Mouse (Mus musculus) thymus, postnatal 25 days (tissue): ENCODE data around the gene Ets1.

Source experiments
- DNase-seq: peaks from one replicate; pipeline ENCODE4 v3.0.0; 2022

The Ets1 gene

GRCm38 (mm10) chr9:32715806-32716466, 79.9 kb downstream of the Ets1 start:
- no peak for DNase-seq

GRCm38 (mm10) chr9:32717268-32717920, 81.4 kb downstream of the Ets1 start:
- DNase-seq: peak; percentile 70

DNA sequence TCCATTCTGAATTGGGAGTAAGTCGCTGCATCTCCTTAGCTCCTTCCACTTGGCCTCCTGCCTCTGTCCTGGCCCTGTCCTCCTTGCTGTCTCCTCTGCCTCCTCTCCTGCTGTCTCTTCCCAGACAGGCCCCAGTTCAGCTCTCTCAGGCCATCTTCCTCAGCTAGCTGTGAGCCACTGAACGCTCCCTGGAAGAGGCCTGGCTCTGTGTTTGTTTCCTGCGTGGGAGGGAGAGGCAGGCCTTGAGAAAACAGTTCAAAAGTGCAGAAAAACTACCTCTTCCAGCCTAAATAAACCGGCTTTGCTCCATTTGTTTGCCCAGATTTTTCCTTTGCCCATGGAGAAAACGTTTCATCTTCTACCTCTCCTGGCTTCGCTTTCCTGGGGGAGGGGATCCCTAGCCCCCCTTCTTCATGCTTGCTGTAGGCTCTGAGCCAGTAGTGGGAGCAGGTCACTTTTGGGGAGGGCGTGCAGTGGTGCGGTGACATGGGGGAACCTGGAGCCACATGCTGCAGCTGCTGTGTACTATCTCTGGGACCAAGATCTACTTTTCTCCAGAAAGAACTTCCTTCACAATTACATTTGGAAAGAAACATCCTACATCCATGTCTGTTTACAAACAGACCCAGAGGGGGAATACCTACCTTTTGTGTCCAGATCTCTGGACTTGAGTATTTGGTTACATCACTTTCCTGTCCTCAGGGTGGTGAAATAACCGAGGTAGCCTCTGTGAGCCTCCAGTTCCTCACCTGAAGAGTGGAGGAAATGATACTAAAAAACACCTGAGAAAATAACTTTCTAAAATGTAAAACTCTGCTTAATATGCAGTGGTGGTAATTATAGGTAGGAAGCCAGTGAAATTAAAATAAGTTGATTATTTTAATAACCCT, 82.2 kb downstream of the Ets1 start:
- no peak for DNase-seq

DNA sequence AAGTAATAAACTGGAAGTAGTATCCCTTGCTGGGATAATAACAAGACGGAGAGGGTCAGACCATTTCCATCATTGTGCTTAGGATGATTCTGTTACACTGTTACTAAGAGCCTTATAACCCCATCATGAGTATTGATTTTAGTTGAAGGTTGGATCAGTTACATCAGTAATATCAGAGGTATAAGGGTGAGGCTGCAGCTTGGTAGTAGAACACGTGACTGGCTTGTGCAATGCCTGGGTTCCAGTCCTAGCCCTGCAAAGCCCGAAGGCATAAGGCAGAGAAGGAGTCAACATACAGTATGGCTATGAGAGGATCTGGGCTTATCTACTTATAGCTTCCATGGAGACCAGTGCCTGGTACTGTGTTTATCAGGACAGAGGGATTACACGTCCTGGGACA, 82.8 kb downstream of the Ets1 start:
- no peak for DNase-seq

DNA sequence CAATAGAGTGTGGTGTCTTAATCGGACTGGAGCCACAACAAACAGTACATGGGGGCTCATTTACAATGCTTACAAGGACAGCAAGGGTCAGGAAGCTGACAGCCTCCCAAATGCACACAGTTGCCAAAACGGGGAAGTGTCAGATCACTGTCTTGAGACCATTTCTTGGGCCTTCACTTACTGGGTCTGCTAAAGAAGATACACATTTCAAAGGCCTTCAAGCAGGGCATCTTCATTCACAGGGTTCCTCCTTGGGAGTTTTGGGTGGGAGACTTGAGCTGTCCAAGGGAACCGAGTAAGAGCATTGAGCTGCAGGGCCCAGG, 83.9 kb downstream of the Ets1 start:
- DNase-seq: no peak

DNA sequence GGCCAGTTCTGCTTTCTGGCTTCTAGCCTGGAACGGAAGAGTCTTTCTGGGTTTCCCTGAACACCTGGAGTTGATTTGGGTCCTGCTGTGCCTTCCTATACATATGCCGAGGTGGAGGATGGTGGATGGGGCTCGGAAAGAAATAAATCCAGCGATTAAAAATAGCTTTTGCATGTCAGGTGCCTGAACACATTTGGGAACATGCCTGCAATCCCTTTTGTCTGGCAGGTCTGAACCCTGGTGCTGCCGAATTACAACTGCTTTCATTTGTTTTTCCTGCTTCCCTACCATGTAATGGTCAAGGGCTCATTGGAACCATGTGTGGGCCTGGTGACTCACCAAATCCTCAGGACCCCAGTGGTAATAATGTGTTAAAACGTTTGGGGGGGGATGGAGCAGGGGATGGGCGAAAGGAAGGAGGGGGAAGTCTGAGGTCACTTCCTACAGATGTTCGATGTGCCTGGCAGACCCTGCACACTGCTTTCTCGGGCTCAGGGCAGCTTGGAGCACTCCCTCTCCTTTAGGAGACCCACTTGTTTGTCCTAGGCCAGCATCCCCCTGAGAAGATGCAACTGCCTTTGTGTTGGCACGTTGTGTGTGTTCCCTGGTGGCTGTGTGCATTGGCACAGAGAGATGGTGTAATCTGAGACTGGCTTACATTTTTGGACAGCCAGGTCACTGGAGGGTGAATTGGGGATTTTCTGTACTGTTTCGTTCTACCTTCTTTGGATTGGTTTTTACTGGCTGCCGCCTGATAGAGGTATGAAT, 84.4 kb downstream of the Ets1 start:
- DNase-seq: no peak

DNA sequence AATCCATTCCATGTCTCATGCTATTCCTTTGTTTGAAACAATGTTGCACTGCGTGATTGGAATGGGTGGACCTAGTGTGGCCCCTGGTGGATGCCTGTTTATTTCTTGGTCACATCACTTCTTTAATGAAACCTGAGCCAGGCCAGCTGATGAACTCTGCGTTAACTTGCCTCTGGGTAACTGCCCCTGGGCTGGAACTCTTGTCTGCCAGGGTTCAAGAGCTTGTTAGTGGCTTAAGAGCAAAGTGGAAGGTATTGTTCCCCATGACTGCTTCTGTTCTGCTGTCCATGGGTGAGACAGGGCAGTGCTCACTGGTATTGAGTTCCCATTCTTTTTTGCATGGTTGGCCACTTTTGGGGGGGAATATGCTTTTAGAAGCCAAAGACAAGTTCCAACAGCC, 85.1 kb downstream of the Ets1 start:
- DNase-seq: no peak

GRCm38 (mm10) chr9:32722205-32722604, 86.2 kb downstream of the Ets1 start:
- no peak for DNase-seq

GRCm38 (mm10) chr9:32722969-32723368, 86.9 kb downstream of the Ets1 start:
- DNase-seq: no peak

DNA sequence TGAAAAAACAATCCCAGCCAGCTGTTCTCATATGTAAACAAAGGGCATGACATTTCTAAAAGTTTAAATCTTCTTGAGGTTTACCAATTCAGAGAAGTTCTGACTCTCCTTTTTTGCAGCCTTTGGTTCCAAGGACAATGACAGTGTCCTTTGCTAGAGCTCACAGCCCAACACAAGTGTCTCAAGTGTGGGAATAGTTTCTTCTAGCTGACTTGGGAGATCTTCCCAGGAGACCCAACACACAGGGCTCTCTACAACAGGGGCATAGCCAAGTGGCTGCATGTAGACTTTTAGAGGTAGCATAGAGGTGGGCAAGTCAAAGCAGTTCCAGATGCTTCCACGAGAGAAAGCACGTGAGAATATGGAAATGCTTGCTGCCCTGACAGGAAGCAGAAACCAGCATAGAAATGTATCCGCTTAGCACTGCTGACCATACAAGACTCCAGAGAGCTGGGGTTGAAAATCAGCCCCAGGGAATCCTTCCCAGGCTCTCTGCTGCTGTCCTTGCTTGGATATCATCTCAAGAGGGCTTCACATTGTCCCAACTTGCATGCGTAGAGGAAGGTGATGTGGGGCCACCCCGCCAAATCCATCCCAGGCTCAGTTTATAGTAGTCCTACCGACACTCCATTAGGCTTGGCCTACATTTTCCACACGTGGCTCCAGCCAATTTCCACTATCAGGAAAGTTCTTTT, 88.3 kb downstream of the Ets1 start:
- DNase-seq: no peak

GRCm38 (mm10) chr9:32725902-32726301, 89.9 kb downstream of the Ets1 start:
- DNase-seq: no peak

DNA sequence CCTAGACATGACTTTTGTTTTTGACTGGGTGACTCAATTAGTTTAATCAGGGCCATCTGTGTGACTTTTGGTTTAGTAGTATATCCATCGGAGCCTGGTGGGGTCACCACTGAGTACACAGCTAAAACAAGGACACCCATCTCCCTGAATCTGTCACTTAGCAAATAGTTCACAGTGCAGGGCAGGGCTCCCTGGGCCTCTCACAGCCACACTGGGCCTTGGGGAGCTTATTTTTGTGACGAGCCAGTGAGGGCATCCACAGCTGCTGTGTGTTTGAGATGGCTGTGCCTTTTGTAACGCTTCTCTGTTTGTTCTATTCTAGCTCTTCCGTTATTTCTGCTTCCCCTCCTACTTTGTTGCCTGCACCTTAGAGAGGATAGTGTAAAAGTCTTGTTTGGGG, 90.6 kb downstream of the Ets1 start:
- DNase-seq: no peak

GRCm38 (mm10) chr9:32727058-32727457, 91.0 kb downstream of the Ets1 start:
- no peak for DNase-seq

GRCm38 (mm10) chr9:32728306-32728705, 92.3 kb downstream of the Ets1 start:
- DNase-seq: no peak

DNA sequence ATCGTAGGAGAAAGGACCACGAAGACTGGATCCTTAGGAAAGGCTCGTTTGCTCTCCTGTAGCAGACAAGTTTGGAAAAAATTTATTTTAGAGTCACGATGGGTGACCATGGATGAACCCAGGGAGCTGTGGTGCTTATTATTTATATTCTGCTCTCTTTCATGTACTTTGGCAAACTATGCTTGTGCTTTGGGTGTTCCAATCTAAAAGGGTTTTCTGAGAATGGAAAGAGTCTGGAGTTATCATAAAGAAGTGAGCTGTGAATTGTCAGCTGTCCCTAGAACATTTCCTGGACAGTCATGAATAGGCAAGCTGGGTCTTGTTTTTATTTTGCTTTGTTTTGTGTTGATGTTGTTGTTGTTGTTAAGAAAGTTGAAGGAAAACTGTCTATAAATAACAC, 92.8 kb downstream of the Ets1 start:
- DNase-seq: no peak

GRCm38 (mm10) chr9:32729207-32729606, 93.2 kb downstream of the Ets1 start:
- no peak for DNase-seq

DNA sequence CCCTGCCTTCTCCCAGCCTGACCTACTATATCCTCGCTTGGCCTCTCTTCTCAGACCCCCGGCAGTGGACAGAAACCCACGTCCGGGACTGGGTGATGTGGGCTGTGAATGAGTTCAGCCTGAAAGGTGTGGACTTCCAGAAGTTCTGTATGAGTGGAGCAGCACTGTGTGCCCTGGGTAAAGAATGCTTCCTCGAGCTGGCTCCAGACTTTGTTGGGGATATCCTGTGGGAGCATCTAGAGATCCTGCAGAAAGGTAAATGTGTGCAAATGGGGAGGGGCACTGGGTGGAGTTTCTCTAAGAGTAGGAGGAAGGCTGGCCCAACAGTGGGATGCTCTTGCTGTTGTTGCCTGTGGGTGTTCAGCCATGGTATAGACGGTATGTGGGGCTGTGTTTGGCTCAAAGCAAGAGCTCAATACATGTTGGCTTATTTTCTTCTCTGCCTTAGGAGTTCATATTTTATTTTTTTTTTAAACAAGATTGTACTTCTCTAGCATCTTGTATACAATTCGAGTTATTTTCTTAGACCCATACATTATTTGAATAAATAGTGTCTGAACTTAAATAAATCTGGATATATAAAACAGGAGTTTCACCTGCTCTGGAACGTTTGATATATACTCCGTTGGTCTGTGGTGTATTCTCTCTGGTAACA, 94.1 kb downstream of the Ets1 start:
- DNase-seq: no peak

GRCm38 (mm10) chr9:32730656-32731590, 94.9 kb downstream of the Ets1 start:
- DNase-seq: no peak

DNA sequence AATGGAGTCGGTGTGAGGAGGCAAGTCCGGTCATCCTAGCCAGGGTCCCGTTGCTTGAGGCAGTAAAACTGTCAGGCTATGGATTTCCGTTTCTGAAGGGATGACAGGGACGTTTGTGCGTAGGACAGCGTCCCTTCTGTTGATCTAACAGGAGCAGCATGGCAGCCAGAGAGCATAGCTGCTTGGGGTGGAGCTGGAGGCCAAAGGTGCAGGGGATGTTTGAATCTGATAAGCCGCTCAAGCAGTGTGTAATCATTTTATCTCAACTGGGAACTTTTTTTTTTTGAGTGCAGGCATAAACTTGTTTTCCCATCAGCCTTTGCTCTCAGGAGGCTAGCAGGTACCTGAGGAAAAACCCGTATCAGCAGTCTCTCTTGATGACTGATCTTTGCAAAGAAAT, 95.8 kb downstream of the Ets1 start:
- DNase-seq: no peak

DNA sequence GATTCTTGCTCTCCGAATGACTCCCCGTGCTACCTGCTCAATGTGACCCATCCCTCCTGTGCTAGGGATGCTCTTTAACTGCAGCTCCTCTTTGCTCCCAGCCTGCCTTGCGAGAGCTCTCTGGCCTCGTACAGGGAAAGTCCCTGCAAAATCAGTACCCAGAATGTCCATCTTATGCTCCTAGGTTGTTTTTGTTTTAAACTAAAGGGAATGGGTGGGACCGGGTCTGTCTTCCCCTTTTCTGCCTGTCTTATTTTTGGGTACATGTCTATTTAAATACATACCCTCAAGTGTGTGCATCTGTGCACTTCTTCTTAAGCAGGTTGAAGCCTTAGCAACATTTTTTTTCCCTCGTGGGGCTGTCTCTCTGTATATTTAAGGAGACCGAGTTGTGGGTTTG, 99.0 kb downstream of the Ets1 start:
- no peak for DNase-seq

GRCm38 (mm10) chr9:32736051-32736450, 100.0 kb downstream of the Ets1 start:
- DNase-seq: no peak
